Mouse (Mus musculus): Measurements from ENCODE around the gene Catsperd.
"Not testable (repeated sequence)": the region's sequence is repeated elsewhere in the genome, so short reads cannot be mapped to it uniquely, and the experiment has no call there.

The Catsperd gene

GRCm38 (mm10) chr17:56613236-56613844 is 14.6 kb upstream of the Catsperd start, which contains the start of gene Rpl36:
Gene Rpl36, plus strand, starts transcription at chr17:56613416.
- DNase-seq (ENCODE audit: low read depth), result peak; percentile 78

DNA sequence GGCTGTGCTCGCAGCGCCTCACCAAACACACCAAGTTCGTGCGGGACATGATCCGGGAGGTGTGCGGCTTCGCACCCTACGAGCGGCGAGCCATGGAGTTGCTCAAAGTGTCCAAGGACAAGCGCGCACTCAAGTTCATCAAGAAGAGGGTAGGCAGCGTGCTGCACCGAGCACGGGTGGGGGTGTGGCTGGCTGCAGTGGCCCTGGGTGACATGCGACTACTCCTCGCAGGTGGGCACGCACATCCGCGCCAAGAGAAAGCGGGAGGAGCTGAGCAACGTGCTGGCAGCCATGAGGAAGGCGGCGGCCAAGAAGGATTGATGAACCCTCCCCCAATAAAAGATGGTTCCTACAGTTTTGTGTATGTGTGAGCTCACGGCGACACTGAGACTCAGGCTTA is 14.1 kb upstream of the Catsperd start:
- not testable (repeated sequence) for DNase-seq (ENCODE audit: low read depth)

- DNase-seq (ENCODE audit: low read depth), result no peak
These were observed 13.4 kb upstream of the Catsperd start for GRCm38 (mm10) chr17:56614391-56615135.

DNA sequence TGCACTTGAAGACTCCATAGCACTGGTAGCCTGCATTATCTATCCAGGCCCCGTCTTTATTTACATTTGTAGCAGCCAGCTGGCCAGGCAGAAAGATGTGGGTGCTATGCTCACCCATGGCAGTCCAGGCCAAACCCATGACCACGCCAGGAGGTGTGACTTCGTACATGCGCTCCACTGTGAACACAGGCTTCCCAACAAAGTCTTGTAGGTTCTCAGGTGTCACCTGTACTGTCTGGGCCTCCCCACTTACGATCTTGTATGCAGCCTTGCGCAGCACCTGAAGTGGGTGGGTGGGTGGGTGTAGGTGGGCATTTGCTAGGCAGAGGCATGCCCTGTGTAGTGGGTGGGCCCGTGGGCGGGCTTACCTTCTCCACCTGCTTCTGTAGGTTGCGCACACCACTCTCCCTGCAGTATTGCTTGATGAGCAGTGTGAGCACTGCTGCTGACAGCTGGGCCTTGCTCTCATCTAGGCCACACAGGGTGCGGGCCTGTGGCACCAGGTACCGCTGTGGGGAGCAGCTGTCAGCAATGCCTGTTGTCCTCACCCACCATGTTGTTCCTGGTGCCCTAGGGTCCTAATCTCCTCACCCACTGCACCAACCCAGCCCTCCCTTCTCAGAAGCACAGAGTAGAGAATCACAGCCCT is 12.7 kb upstream of the Catsperd start:
- no peak for DNase-seq (ENCODE audit: low read depth)

DNA sequence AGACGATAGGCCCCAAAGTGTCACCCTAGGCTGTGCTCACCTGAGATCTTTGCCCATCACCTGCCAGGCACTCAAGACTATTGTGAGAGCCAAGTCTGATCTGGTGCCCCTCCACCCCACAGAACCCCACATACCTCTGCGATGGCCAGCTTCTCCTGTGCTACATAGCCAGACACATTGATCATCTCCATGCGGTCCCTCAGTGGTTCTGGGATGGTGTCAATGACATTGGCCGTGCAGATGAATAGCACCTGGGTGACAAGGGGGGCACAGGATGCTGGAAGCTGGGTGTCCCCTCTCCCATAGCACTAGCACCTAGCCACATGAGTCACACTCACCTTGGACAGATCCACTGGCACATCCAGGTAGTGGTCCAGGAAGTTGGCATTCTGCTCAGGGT is 12.2 kb upstream of the Catsperd start:
- DNase-seq (ENCODE audit: low read depth), result no peak

DNA sequence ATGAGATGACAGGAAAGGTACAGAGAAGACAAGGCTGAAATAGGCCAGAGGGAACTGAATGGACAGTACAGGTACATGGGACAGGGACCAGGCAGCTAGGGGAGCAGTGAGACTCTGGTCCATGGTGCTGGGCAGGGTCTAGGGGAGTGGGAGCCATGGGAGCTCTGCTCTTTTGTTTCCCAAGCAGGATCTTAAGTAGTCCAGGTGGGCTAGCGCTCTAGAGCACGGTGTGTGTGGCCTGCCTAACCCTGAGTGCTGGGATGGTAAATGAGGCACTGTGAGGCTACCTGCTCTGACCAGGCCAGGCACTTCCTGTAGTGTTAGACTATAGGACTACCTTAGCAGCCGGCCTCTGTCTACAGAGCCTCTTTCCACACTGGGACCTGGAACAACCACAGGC is 11.2 kb upstream of the Catsperd start:
- DNase-seq (ENCODE audit: low read depth), result no peak

DNA sequence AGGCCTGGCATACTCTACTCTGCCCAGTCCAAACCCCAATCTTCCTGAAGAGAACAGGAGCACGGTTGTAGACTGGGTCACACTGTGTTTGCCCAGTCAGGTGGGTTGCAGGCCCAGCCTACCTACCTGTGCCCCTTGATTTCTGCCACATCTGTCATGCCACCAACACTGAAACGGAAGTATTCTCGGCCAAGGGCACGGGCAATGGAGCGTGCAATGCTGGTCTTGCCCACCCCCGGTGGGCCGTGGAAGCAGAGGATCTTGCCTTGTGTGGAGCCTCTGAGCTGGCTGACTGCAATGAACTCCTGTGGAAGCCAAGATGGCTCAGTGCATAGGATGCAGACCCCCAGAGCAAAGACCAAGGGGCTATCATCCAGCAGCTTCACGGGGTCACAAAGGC is 10.3 kb upstream of the Catsperd start:
- DNase-seq (ENCODE audit: low read depth), result no peak

- DNase-seq (ENCODE audit: low read depth), result no peak
These were observed 2.4 kb upstream of the Catsperd start for GRCm38 (mm10) chr17:56625495-56625894.

GRCm38 (mm10) chr17:56626260-56626659 is 1.7 kb upstream of the Catsperd start:
- DNase-seq (ENCODE audit: low read depth), result no peak

DNA sequence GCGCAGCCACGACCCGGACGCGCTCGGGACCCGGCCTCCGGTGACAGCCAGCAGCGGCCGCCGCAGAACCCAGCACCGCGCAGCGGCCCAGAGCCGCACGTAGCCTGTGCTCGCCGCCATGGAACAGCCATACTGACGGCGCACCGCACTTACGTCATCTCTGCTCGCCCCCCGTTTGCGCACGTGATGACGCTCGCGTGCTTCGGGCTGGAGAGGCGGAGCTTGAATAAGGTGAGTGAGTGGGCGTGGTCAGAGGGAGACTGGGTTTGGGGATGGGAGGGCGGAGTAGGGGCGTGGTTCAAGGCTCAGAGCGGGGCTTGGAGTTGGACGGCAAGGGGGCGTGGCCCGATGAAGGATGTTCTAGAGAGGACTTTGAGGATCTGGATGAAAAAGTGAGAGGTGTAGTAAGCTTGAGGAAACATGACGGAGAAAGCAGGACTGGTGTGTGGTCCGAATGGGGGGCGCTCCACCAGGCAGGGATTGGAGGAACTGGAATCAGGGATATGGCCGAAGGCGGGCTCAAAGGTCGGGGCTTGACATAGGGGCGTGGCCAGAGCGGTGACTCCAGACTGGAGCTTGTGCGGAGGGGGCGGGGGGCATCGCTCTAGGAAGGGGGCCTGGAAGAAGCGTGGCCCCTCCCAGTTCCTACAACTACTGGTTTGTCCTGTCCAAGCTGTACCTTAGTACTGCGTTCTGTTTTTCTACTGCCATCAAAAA is 1.0 kb upstream of the Catsperd start, which contains the start of gene Lonp1:
Gene Lonp1, minus strand, starts transcription at position 134 of the 717 bp plus-strand sequence.
- peak; percentile 98 for DNase-seq (ENCODE audit: low read depth)

- DNase-seq (ENCODE audit: low read depth), result not testable (repeated sequence)
These were observed 2.1 kb downstream of the Catsperd start for GRCm38 (mm10) chr17:56629800-56630781.

- no peak for DNase-seq (ENCODE audit: low read depth)
These were observed 3.9 kb downstream of the Catsperd start for GRCm38 (mm10) chr17:56631807-56632206.

DNA sequence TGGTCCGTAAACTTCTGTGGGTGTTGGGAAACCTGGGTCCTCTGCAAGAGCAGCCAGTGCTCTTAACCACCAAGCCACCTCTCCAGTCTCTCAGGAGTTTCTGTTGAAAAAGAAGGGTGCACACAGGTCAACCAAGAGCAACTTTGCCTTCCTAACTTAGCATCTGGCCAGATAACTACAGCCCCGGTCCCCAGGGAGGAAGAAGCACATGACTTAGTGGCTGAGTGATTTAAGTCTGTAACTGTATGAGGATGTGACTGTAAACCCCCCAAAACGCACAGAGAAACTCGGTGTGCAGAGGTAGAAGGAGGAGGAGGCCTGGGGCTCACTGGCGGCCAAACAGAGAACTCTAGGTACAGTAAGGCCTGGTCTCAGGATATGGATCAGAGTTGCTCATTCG is 6.1 kb downstream of the Catsperd start:
- DNase-seq (ENCODE audit: low read depth), result no peak

DNA sequence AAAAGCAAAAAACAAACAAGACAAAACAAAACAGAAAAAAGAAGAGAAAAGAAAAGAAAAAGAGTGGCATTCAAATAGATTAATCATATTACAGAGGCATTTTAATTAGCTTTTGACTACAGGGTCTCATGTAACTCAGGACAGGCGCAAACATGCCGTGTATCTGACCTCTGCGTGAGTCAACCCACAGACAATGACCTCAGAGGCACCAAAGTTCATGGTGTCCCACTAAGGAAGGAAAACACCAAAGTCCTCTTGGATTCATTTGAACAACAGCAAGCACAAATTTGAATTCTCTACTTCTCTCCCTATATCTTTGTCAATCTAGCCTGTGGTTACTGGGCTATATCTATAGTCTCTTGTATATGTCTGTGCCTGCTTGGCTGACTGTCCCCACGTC is 15.3 kb downstream of the Catsperd start:
- no peak for DNase-seq (ENCODE audit: low read depth)

DNA sequence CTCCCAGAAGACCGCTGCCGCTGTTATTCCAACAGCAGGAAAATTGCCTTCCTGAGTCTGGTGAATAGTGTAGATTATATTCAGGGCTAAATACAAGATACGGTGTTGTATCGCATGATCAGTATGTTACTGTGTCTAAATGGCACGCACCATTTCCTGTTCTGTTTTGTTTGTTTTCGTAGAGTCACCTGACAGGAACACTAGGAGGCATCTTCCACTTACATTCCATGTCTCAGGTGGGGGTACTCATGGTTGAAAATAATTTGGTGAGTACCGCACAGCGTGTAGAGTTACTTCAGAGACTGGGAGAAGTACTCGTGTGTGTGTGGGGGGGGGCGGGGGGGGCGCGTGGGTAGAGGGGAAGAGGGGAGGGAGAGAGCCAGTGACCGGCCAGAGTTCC is 19.6 kb downstream of the Catsperd start:
- DNase-seq (ENCODE audit: low read depth), result no peak

DNA sequence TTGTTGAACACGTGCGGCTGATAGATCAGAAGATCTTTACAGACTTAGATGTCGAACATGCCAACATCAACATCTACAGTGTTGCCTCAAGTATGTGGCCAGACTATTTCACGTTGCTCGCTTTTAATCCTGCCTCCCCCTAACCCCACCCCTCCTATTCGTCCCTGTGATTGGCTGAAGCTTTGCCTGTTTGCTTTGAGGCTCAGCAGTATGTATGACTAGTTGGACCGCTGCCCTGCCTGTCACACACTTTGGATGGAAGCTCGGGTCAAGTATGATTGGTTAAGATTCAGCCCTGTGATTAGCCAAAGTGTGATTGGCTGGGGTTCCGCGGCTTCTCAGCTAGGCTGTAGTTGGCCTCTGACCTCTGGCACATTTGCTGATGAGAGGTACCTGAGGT is 23.9 kb downstream of the Catsperd start:
- no peak for DNase-seq (ENCODE audit: low read depth)

- DNase-seq (ENCODE audit: low read depth), result no peak
These were observed 26.8 kb downstream of the Catsperd start for GRCm38 (mm10) chr17:56654771-56655170.

DNA sequence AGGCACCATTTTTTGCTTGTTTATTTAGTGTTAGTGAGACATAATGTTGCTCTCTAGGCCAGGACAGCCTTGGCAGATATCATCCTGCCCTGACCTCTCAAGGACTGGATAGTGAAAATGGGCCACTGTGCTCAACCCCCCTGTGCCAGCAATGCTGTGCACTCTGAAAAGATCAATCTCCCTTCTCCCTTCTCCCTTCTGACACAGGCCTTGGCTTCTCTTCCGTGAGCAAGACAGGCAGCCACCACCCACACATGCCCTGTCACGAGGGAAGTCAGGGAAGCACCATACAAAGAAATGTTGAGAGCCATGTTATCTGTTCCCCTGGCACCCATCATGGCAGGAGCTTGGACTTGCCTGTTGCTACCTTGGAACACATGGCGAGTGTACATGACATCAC is 27.4 kb downstream of the Catsperd start:
- DNase-seq (ENCODE audit: low read depth), result no peak

DNA sequence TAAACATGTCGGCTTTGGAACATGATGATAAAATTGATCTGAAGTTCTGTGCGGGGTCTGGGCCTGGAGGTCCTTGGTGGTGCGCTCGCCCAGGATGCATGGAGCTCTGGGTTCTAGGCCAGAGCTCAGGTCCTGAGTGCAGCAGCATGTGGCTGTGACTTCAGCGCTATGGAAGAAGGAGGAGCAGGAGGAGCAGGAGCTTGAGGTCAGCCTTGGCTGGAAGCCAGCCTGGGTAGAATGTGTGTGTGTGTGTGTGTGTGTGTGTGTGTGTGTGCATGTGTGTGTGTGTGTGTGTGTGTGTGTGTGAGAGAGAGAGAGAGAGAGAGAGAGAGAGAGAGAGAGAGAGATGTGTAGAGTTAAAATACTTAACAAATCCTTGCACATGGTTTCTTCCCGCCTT is 28.2 kb downstream of the Catsperd start:
- no peak for DNase-seq (ENCODE audit: low read depth)

GRCm38 (mm10) chr17:56663659-56664058 is 35.7 kb downstream of the Catsperd start:
- no peak for DNase-seq (ENCODE audit: low read depth)

DNA sequence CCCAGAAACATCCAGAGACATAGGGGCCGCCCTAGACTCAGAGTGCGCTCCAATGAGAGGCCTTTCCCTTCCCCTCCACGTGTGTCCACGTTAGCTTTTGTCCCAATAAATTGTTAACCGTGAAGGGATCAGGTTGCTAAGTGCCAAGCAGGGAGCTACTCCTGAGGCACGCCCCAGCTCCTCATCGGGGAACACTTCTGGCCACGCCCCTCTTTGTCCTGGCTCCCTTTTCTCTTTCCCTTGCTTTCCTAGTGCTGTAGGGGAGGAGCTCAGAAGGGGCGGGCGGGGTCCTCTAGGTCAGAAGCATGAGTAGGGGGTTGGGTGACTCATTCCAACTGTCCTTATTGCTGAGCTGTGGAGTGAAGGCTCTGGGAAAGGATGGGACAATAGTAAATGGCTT is 36.4 kb downstream of the Catsperd start:
- DNase-seq (ENCODE audit: low read depth), result no peak
